Mouse (Mus musculus): ENCODE measurements around the gene Akr1a1. TPM values are rescaled to one million over a fixed set of nuclear protein-coding genes. Genes with fewer than 3 reads are reported as not detected.
"Not testable (repeated sequence)": the region's sequence is repeated elsewhere in the genome, so short reads cannot be mapped to it uniquely, and the experiment has no call there.

Gene Akr1a1
- polyA plus RNA-seq, 1 experiment from 2014 or later, result 645 TPM

GRCm38 (mm10) chr4:116668145-116668544 is 16.7 kb upstream of the Akr1a1 start:
- Histone ChIP-seq H3K4me3 (ENCODE audit: low read depth, low read length) (no peak overlapping the region), H3K4me1 (ENCODE audit: control insufficient read depth, insufficient read depth, low read length) (0 out of 2 replicates have a peak, but pooled peaks cover 3% of the 10 kb centered on the region), H3K36me3 (ENCODE audit: control insufficient read depth, insufficient read depth, low read length) (no peaks in the 10 kb centered on the region), H3K4me2 (no peak overlapping the region), H3K27me3 (ENCODE audit: control insufficient read depth, insufficient read depth, low read length) (no peaks in the 10 kb centered on the region), H3K9ac (ENCODE audit: low read depth, low read length) (no peak overlapping the region), H3K9me3 (replicated peaks; ENCODE audit: control insufficient read depth, low read length) (no peaks in the 10 kb centered on the region), H3K27ac (ENCODE audit: low read depth, low read length) (no peak overlapping the region)
- 53% methylated on average over 3 of the region's 3 CpGs for WGBS (ENCODE audit: insufficient replicate concordance)
- no peak for ATAC-seq (replicated peaks; ENCODE audit: insufficient number of reproducible peaks, low FRiP score, low TSS enrichment)

- Histone ChIP-seq H3K27ac (ENCODE audit: low read depth, low read length) (no peak overlapping the region), H3K4me3 (ENCODE audit: low read depth, low read length) (no peak overlapping the region), H3K9me3 (replicated peaks; ENCODE audit: control insufficient read depth, low read length) (no peaks in the 10 kb centered on the region), H3K4me1 (ENCODE audit: control insufficient read depth, insufficient read depth, low read length) (no peaks in the 10 kb centered on the region), H3K9ac (ENCODE audit: low read depth, low read length) (no peak overlapping the region), H3K36me3 (ENCODE audit: control insufficient read depth, insufficient read depth, low read length) (no peaks in the 10 kb centered on the region), H3K27me3 (ENCODE audit: control insufficient read depth, insufficient read depth, low read length) (no peaks in the 10 kb centered on the region), H3K4me2 (no peak overlapping the region)
- no peak for ATAC-seq (replicated peaks; ENCODE audit: insufficient number of reproducible peaks, low FRiP score, low TSS enrichment)
- 55% methylated on average over 4 of the region's 4 CpGs for WGBS (ENCODE audit: insufficient replicate concordance)
Measured at GRCm38 (mm10) chr4:116666625-116667024, 15.1 kb upstream of the Akr1a1 start.

GRCm38 (mm10) chr4:116661998-116662397 is 10.5 kb upstream of the Akr1a1 start:
- ATAC-seq (replicated peaks; ENCODE audit: insufficient number of reproducible peaks, low FRiP score, low TSS enrichment), result no peak
- H3K9me3 ChIP-seq (replicated peaks; ENCODE audit: control insufficient read depth, low read length), result no peaks in the 10 kb centered on the region
- H3K27ac ChIP-seq (ENCODE audit: low read depth, low read length), result no peak overlapping the region
- 90% methylated on average over 1 of the region's 1 CpGs for WGBS (ENCODE audit: insufficient replicate concordance)
- no peak overlapping the region for H3K4me3 ChIP-seq (ENCODE audit: low read depth, low read length)
- no peak overlapping the region for H3K9ac ChIP-seq (ENCODE audit: low read depth, low read length)
- no peaks in the 10 kb centered on the region for H3K4me1 ChIP-seq (ENCODE audit: control insufficient read depth, insufficient read depth, low read length)
- no peaks in the 10 kb centered on the region for H3K27me3 ChIP-seq (ENCODE audit: control insufficient read depth, insufficient read depth, low read length)
- no peaks in the 10 kb centered on the region for H3K36me3 ChIP-seq (ENCODE audit: control insufficient read depth, insufficient read depth, low read length)
- H3K4me2 ChIP-seq, result no peak overlapping the region

GRCm38 (mm10) chr4:116660829-116661228 is 9.3 kb upstream of the Akr1a1 start:
- Histone ChIP-seq H3K27me3 (ENCODE audit: control insufficient read depth, insufficient read depth, low read length) (no peaks in the 10 kb centered on the region), H3K4me1 (ENCODE audit: control insufficient read depth, insufficient read depth, low read length) (no peaks in the 10 kb centered on the region), H3K4me2 (no peak overlapping the region), H3K4me3 (ENCODE audit: low read depth, low read length) (no peak overlapping the region), H3K9me3 (replicated peaks; ENCODE audit: control insufficient read depth, low read length) (no peaks in the 10 kb centered on the region), H3K36me3 (ENCODE audit: control insufficient read depth, insufficient read depth, low read length) (no peaks in the 10 kb centered on the region), H3K27ac (ENCODE audit: low read depth, low read length) (no peak overlapping the region), H3K9ac (ENCODE audit: low read depth, low read length) (no peak overlapping the region)
- WGBS (ENCODE audit: insufficient replicate concordance), result 70% methylated on average over 6 of the region's 6 CpGs
- ATAC-seq (replicated peaks; ENCODE audit: insufficient number of reproducible peaks, low FRiP score, low TSS enrichment), result no peak

- H3K4me1 ChIP-seq (ENCODE audit: control insufficient read depth, insufficient read depth, low read length); H3K27me3 ChIP-seq (ENCODE audit: control insufficient read depth, insufficient read depth, low read length); H3K27ac ChIP-seq (ENCODE audit: low read depth, low read length); ATAC-seq (replicated peaks; ENCODE audit: insufficient number of reproducible peaks, low FRiP score, low TSS enrichment); H3K4me2 ChIP-seq; H3K36me3 ChIP-seq (ENCODE audit: control insufficient read depth, insufficient read depth, low read length); H3K4me3 ChIP-seq (ENCODE audit: low read depth, low read length); H3K9me3 ChIP-seq (replicated peaks; ENCODE audit: control insufficient read depth, low read length); H3K9ac ChIP-seq (ENCODE audit: low read depth, low read length): not testable (repeated sequence)
- 84% methylated on average over 6 of the region's 6 CpGs for WGBS (ENCODE audit: insufficient replicate concordance)
Measured at GRCm38 (mm10) chr4:116659916-116660315, 8.4 kb upstream of the Akr1a1 start.

GRCm38 (mm10) chr4:116659474-116659873 is 8.0 kb upstream of the Akr1a1 start:
- Histone ChIP-seq H3K9ac (ENCODE audit: low read depth, low read length) (no peak overlapping the region), H3K4me1 (ENCODE audit: control insufficient read depth, insufficient read depth, low read length) (no peaks in the 10 kb centered on the region), H3K4me3 (ENCODE audit: low read depth, low read length) (no peak overlapping the region), H3K4me2 (no peak overlapping the region), H3K27me3 (ENCODE audit: control insufficient read depth, insufficient read depth, low read length) (no peaks in the 10 kb centered on the region), H3K27ac (ENCODE audit: low read depth, low read length) (no peak overlapping the region), H3K36me3 (ENCODE audit: control insufficient read depth, insufficient read depth, low read length) (no peaks in the 10 kb centered on the region), H3K9me3 (replicated peaks; ENCODE audit: control insufficient read depth, low read length) (no peaks in the 10 kb centered on the region)
- 82% methylated on average over 2 of the region's 2 CpGs for WGBS (ENCODE audit: insufficient replicate concordance)
- ATAC-seq (replicated peaks; ENCODE audit: insufficient number of reproducible peaks, low FRiP score, low TSS enrichment), result no peak

GRCm38 (mm10) chr4:116657971-116658370 is 6.5 kb upstream of the Akr1a1 start:
- Histone ChIP-seq H3K4me1 (ENCODE audit: control insufficient read depth, insufficient read depth, low read length) (no peaks in the 10 kb centered on the region), H3K4me2 (no peak overlapping the region), H3K4me3 (ENCODE audit: low read depth, low read length) (no peak overlapping the region), H3K36me3 (ENCODE audit: control insufficient read depth, insufficient read depth, low read length) (no peaks in the 10 kb centered on the region), H3K27me3 (ENCODE audit: control insufficient read depth, insufficient read depth, low read length) (no peaks in the 10 kb centered on the region), H3K9ac (ENCODE audit: low read depth, low read length) (no peak overlapping the region), H3K27ac (ENCODE audit: low read depth, low read length) (no peak overlapping the region), H3K9me3 (replicated peaks; ENCODE audit: control insufficient read depth, low read length) (no peaks in the 10 kb centered on the region)
- 33% methylated on average over 3 of the region's 3 CpGs for WGBS (ENCODE audit: insufficient replicate concordance)
- ATAC-seq (replicated peaks; ENCODE audit: insufficient number of reproducible peaks, low FRiP score, low TSS enrichment), result no peak

GRCm38 (mm10) chr4:116655658-116656057 is 4.2 kb upstream of the Akr1a1 start:
- Histone ChIP-seq H3K4me3 (ENCODE audit: low read depth, low read length) (no peak overlapping the region), H3K27ac (ENCODE audit: low read depth, low read length) (no peak overlapping the region), H3K4me1 (ENCODE audit: control insufficient read depth, insufficient read depth, low read length) (no peaks in the 10 kb centered on the region; the same call in 1 of the 2 replicates), H3K27me3 (ENCODE audit: control insufficient read depth, insufficient read depth, low read length) (no peaks in the 10 kb centered on the region), H3K4me2 (no peak overlapping the region), H3K9ac (ENCODE audit: low read depth, low read length) (no peak overlapping the region), H3K36me3 (ENCODE audit: control insufficient read depth, insufficient read depth, low read length) (no peaks in the 10 kb centered on the region), H3K9me3 (replicated peaks; ENCODE audit: control insufficient read depth, low read length) (no peaks in the 10 kb centered on the region)
- WGBS (ENCODE audit: insufficient replicate concordance), result 55% methylated on average over 3 of the region's 3 CpGs
- no peak for ATAC-seq (replicated peaks; ENCODE audit: insufficient number of reproducible peaks, low FRiP score, low TSS enrichment)

- no peak overlapping the region for H3K9ac ChIP-seq (ENCODE audit: low read depth, low read length)
- H3K4me2 ChIP-seq, result no peak overlapping the region
- H3K4me1 ChIP-seq (ENCODE audit: control insufficient read depth, insufficient read depth, low read length), result peaks cover 2% of the 10 kb centered on the region
- no peak overlapping the region for H3K4me3 ChIP-seq (ENCODE audit: low read depth, low read length)
- no peaks in the 10 kb centered on the region for H3K27me3 ChIP-seq (ENCODE audit: control insufficient read depth, insufficient read depth, low read length)
- WGBS (ENCODE audit: insufficient replicate concordance), result 45% methylated on average over 2 of the region's 2 CpGs
- no peak for ATAC-seq (replicated peaks; ENCODE audit: insufficient number of reproducible peaks, low FRiP score, low TSS enrichment)
- no peaks in the 10 kb centered on the region for H3K9me3 ChIP-seq (replicated peaks; ENCODE audit: control insufficient read depth, low read length)
- no peaks in the 10 kb centered on the region for H3K36me3 ChIP-seq (ENCODE audit: control insufficient read depth, insufficient read depth, low read length)
- H3K27ac ChIP-seq (ENCODE audit: low read depth, low read length), result no peak overlapping the region
Measured at GRCm38 (mm10) chr4:116655100-116655499, 3.6 kb upstream of the Akr1a1 start.

Data from heart, embryonic 11.5 days (tissue).